ENCODE assay signal across 10 mouse cellular contexts in the genomic region with DNA sequence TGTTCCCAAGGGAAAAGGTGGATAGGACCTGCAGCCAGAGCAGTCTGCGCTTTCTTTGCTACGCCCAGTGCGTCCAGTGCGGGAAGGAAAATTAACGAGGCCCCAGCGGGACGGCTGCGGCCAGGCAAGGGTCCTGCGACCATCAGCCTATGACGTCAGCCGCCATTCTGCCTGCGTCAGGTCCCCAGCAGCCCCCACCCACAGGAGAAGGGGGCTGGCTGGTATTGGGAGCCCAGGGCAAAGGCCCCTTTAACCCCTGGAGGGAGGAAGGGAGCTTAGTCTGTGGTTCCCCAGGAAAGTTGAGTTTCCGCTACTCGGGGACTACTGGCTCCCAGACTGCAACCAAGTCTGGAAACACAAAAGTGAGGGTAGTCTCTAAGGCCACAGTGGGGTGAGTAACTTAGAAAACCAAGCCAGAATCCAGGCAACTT. TPM values are rescaled to one million over a fixed set of nuclear protein-coding genes. Genes with fewer than 3 reads are reported as not detected.
DNase-seq lines count a peak whose midpoint lies in the region; ATAC-seq and TF ChIP-seq lines count a peak whose summit lies in the region.
"Had no signal": no experiment of that assay in that cellular context is flagged by ENCODE, and none has a peak within 500 bp of the region (broad histone marks: within the 10 kb centered on the region; RNA-seq: fewer than 3 reads in every experiment).

No protein-coding gene starts in this region.

- no peak for TF ChIP-seq CTCF in forebrain, postnatal 0 days (IDR thresholded peaks at IDR 0.05; ENCODE audit: low read depth)

- H3K4me1 ChIP-seq in forebrain, postnatal 0 days (ENCODE audit: insufficient read depth): no peaks in the 10 kb centered on the region
- peaks cover 9% of the 10 kb centered on the region for H3K4me1 ChIP-seq in midbrain, embryonic 16.5 days (ENCODE audit: control insufficient read depth, insufficient read depth, low read length)
- H3K4me1 ChIP-seq: stomach, embryonic 15.5 days had no signal

- ATAC-seq in forebrain, postnatal 0 days: peak; percentile 25; the same call in 1 of the 2 replicates
- peak; percentile 40; the same call in 1 of the 2 replicates for ATAC-seq in midbrain, embryonic 16.5 days
- ATAC-seq in megakaryocyte-erythroid progenitor cell, adult 5-6 weeks (replicated peaks; ENCODE audit: low FRiP score, low TSS enrichment, poor library complexity, severe bottlenecking): no peak
- no peak for ATAC-seq in megakaryocyte progenitor cell, adult 5-6 weeks (replicated peaks; ENCODE audit: poor library complexity)

- DNase-seq in cerebellum, adult 11-12 months: peak; percentile 73
- DNase-seq in cerebellum, postnatal 36 days: peak; percentile 59 to 71
- DNase-seq in forebrain, postnatal 0 days: peak; percentile 35
- DNase-seq in right cerebral cortex, postnatal 14 days: no peak
- no peak for DNase-seq in ovary, postnatal 36 days (ENCODE audit: low spot score)

- WGBS in forebrain, postnatal 0 days: 6% methylated on average over 14 of the region's 14 CpGs
- 1% methylated on average over 14 of the region's 14 CpGs for WGBS in midbrain, embryonic 16.5 days

- peak overlapping the region; percentile 59 for H3K27ac ChIP-seq in forebrain, postnatal 0 days (ENCODE audit: low read depth, low read length)
- peak overlapping the region; percentile 68 for H3K27ac ChIP-seq in midbrain, embryonic 16.5 days (ENCODE audit: low read length)
- H3K27ac ChIP-seq: limb, embryonic 15.5 days; stomach, embryonic 15.5 days had no signal

- H3K9ac ChIP-seq in forebrain, postnatal 0 days: peak overlapping the region; percentile 10; the same call in 1 of the 2 replicates
- peak overlapping the region; percentile 40; the same call in 1 of the 2 replicates for H3K9ac ChIP-seq in midbrain, embryonic 16.5 days (ENCODE audit: low read depth, low read length)
- H3K9ac ChIP-seq: limb, embryonic 15.5 days; stomach, embryonic 15.5 days had no signal

- H3K27me3 ChIP-seq in forebrain, postnatal 0 days (ENCODE audit: insufficient read depth, low read length): peaks cover 52% of the 10 kb centered on the region
- peaks cover 16% of the 10 kb centered on the region for H3K27me3 ChIP-seq in midbrain, embryonic 16.5 days (ENCODE audit: control insufficient read depth, insufficient read depth, low read depth, low read length)

- no peaks in the 10 kb centered on the region for H3K9me3 ChIP-seq in forebrain, postnatal 0 days (ENCODE audit: low read length)
- no peaks in the 10 kb centered on the region for H3K9me3 ChIP-seq in midbrain, embryonic 16.5 days (replicated peaks; ENCODE audit: control insufficient read depth, low read length, poor library complexity, severe bottlenecking)
- H3K9me3 ChIP-seq: limb, embryonic 15.5 days; stomach, embryonic 15.5 days had no signal

- peak overlapping the region; percentile 38 for H3K4me2 ChIP-seq in forebrain, postnatal 0 days (ENCODE audit: low read depth)
- peak overlapping the region; percentile 41 for H3K4me2 ChIP-seq in midbrain, embryonic 16.5 days (ENCODE audit: low read length)
- H3K4me2 ChIP-seq: limb, embryonic 15.5 days; stomach, embryonic 15.5 days had no signal

- H3K4me3 ChIP-seq in forebrain, postnatal 0 days (ENCODE audit: low read depth, low read length): 0 out of 2 replicates have a peak overlapping the region, but pooled peaks have one; percentile 9
- peak overlapping the region; percentile 23 for H3K4me3 ChIP-seq in midbrain, embryonic 16.5 days (ENCODE audit: low read depth, low read length)
- H3K4me3 ChIP-seq: limb, embryonic 15.5 days; stomach, embryonic 15.5 days had no signal

- no peaks in the 10 kb centered on the region for H3K36me3 ChIP-seq in forebrain, postnatal 0 days (ENCODE audit: insufficient read depth)
- H3K36me3 ChIP-seq in midbrain, embryonic 16.5 days (ENCODE audit: control insufficient read depth, insufficient read depth, low read length): no peaks in the 10 kb centered on the region
- H3K36me3 ChIP-seq: limb, embryonic 15.5 days; stomach, embryonic 15.5 days had no signal

RNA-seq across cellular contexts. Expression of a gene that starts 11.3 kb away (rescaled TPM):
- total RNA-seq in forebrain, postnatal 0 days (2014; rRNA removed): 44.3 and 99.2 TPM in 2 replicates
- polyA plus RNA-seq in forebrain, postnatal 0 days (2015; fragmentation: Nextera tagmentation; extraction: Ambion mirVana): 24.7 and 48.1 TPM in 2 replicates
- polyA plus RNA-seq in midbrain, embryonic 16.5 days (2015; fragmentation: Nextera tagmentation; extraction: Ambion mirVana): 55.8 and 154 TPM in 2 replicates
- total RNA-seq in megakaryocyte-erythroid progenitor cell, adult 5-6 weeks (2014; fragmentation: Nextera tagmentation): not detected in 2 replicates
- not detected in 2 replicates for total RNA-seq in megakaryocyte-erythroid progenitor cell, adult 5-6 weeks (2017)
- not detected in 2 replicates for total RNA-seq in megakaryocyte progenitor cell, adult 5-6 weeks (2015)
- not detected in 2 replicates for total RNA-seq in megakaryocyte progenitor cell, adult 5-6 weeks (2017)

RNA-seq across cellular contexts. Expression of a gene that starts 14.7 kb away (rescaled TPM):
- total RNA-seq in forebrain, postnatal 0 days (2014; rRNA removed): 65.4 and 127 TPM in 2 replicates
- 4.4 and 8.9 TPM in 2 replicates for polyA plus RNA-seq in forebrain, postnatal 0 days (2015; fragmentation: Nextera tagmentation; extraction: Ambion mirVana)
- 9.1 and 20.6 TPM in 2 replicates for polyA plus RNA-seq in midbrain, embryonic 16.5 days (2015; fragmentation: Nextera tagmentation; extraction: Ambion mirVana)
- total RNA-seq in megakaryocyte-erythroid progenitor cell, adult 5-6 weeks (2014; fragmentation: Nextera tagmentation): not detected in 2 replicates
- not detected in 2 replicates for total RNA-seq in megakaryocyte-erythroid progenitor cell, adult 5-6 weeks (2017)
- total RNA-seq in megakaryocyte progenitor cell, adult 5-6 weeks (2015): not detected in 2 replicates
- not detected in 2 replicates for total RNA-seq in megakaryocyte progenitor cell, adult 5-6 weeks (2017)

Comparison
In these comparisons a context has a peak if more than half of its experiments do, and no peak if none do; other contexts are left out.
1. DNase-seq: peak in cerebellum, adult 11-12 months (single experiment), cerebellum, postnatal 36 days (2 of 2) and forebrain, postnatal 0 days (single experiment); none in right cerebral cortex, postnatal 14 days (single experiment) and ovary, postnatal 36 days (single experiment).
2. ATAC-seq: peak in forebrain, postnatal 0 days (single experiment) and midbrain, embryonic 16.5 days (single experiment); none in megakaryocyte-erythroid progenitor cell, adult 5-6 weeks (single experiment) and megakaryocyte progenitor cell, adult 5-6 weeks (single experiment).
3. RNA of a gene that starts 11.3 kb away (total RNA-seq): 44.3 to 99.2 TPM in forebrain, postnatal 0 days; not detected in megakaryocyte-erythroid progenitor cell, adult 5-6 weeks and not detected in megakaryocyte progenitor cell, adult 5-6 weeks; every median in the first group is over 10 times any median in the second.
4. RNA of a gene that starts 14.7 kb away (total RNA-seq): 65.4 to 127 TPM in forebrain, postnatal 0 days; not detected in megakaryocyte-erythroid progenitor cell, adult 5-6 weeks and not detected in megakaryocyte progenitor cell, adult 5-6 weeks; every median in the first group is over 10 times any median in the second.